Mouse (Mus musculus) embryonic facial prominence, embryonic 10.5 days (tissue): ENCODE results near the gene Taok2. TPM values are rescaled to one million over a fixed set of nuclear protein-coding genes. Genes with fewer than 3 reads are reported as not detected.

ENCODE experiments used
- DNase-seq: peaks from one replicate; pipeline ENCODE4 v3.0.0-alpha.2; 2017; ENCODE audit warnings: low spot score
- H3K27ac ChIP-seq: fragments of 300-500 bp; sonication (generic); replicated peaks from 2 replicates; pipeline ENCODE4 v1.5.1; 2016; ENCODE audit warnings: mild to moderate bottlenecking
- H3K27me3 ChIP-seq: fragments of 300-500 bp; sonication (generic); replicated peaks from 2 replicates; pipeline ENCODE4 v1.6.1; 2016; ENCODE audit warnings: low read depth, mild to moderate bottlenecking; ENCODE audit not compliant: poor library complexity, severe bottlenecking
- H3K36me3 ChIP-seq: fragments of 300-500 bp; sonication (generic); replicated peaks from 2 replicates; pipeline ENCODE4 v1.6.1; 2016; ENCODE audit warnings: mild to moderate bottlenecking, moderate library complexity
- H3K4me1 ChIP-seq: fragments of 300-500 bp; sonication (generic); 2 replicates; pipeline ENCODE4 v1.6.1; 2016
- H3K4me3 ChIP-seq: fragments of 300-500 bp; sonication (generic); 2 replicates; pipeline ENCODE4 v1.5.1; 2016; ENCODE audit warnings: mild to moderate bottlenecking, moderate library complexity
- H3K9me3 ChIP-seq: fragments of 300-500 bp; sonication (generic); 2 replicates; pipeline ENCODE4 v1.6.1; 2016; ENCODE audit warnings: mild to moderate bottlenecking
- WGBS: fragments of 180-500 bp; shearing (Covaris S2); methylation state at CpG from one replicate; pipeline ENCODE4 v1.1.7; 2016; 5-methylcytosine and 5-hydroxymethylcytosine counted together
- polyA plus RNA-seq: library from polyadenylated mRNA; unstranded; fragments of >200 nt; fragmentation: Nextera tagmentation; extraction: Ambion mirVana; gene quantifications from 2 replicates; pipeline ENCODE4 v1.2.1, GENCODE M21; 2016

The Taok2 gene
- polyA plus RNA-seq, 1 experiment from 2014 or later: 55.3 TPM

GRCm38 (mm10) chr7:126821835-126822511 lies 62.5 kb downstream of the Taok2 start:
- Histone ChIP-seq H3K27me3 (peaks cover 36% of the 10 kb centered on the region), H3K4me1 (peaks cover 25% of the 10 kb centered on the region), H3K4me3 (0 out of 2 replicates have a peak overlapping the region, but pooled peaks have one; percentile 58), H3K9me3 (no peaks in the 10 kb centered on the region), H3K36me3 (no peaks in the 10 kb centered on the region), H3K27ac (no peak overlapping the region)
- DNase-seq: peak; percentile 83
- 20% methylated on average over 7 of the region's 7 CpGs for WGBS

- Histone ChIP-seq H3K27ac (no peak overlapping the region), H3K36me3 (no peaks in the 10 kb centered on the region), H3K4me1 (peaks cover 23% of the 10 kb centered on the region), H3K4me3 (no peak overlapping the region), H3K27me3 (peaks cover 19% of the 10 kb centered on the region), H3K9me3 (no peaks in the 10 kb centered on the region)
- WGBS: 31% methylated on average over 1 of the region's 1 CpGs
- no peak for DNase-seq
These were observed 65.7 kb downstream of the Taok2 start for GRCm38 (mm10) chr7:126818818-126819217.

GRCm38 (mm10) chr7:126817595-126817994 lies 66.9 kb downstream of the Taok2 start:
- 86% methylated on average over 7 of the region's 7 CpGs for WGBS
- Histone ChIP-seq H3K9me3 (no peaks in the 10 kb centered on the region), H3K27me3 (peaks cover 12% of the 10 kb centered on the region), H3K4me3 (no peak overlapping the region), H3K36me3 (no peaks in the 10 kb centered on the region), H3K27ac (no peak overlapping the region), H3K4me1 (peaks cover 15% of the 10 kb centered on the region)
- DNase-seq: no peak

GRCm38 (mm10) chr7:126816494-126816893 lies 68.0 kb downstream of the Taok2 start:
- Histone ChIP-seq H3K27ac (no peak overlapping the region), H3K4me1 (peaks cover 7% of the 10 kb centered on the region; the same call in 1 of the 2 replicates), H3K9me3 (no peaks in the 10 kb centered on the region), H3K27me3 (0 out of 2 replicates have a peak, but pooled peaks cover 5% of the 10 kb centered on the region), H3K4me3 (no peak overlapping the region), H3K36me3 (no peaks in the 10 kb centered on the region)
- DNase-seq: no peak
- 93% methylated on average over 8 of the region's 8 CpGs for WGBS

- no peaks in the 10 kb centered on the region for H3K9me3 ChIP-seq
- no peak overlapping the region for H3K4me3 ChIP-seq
- H3K27ac ChIP-seq: no peak overlapping the region
- no peak for DNase-seq
- WGBS: 74% methylated on average over 8 of the region's 8 CpGs
- no peaks in the 10 kb centered on the region for H3K36me3 ChIP-seq
- peaks cover 7% of the 10 kb centered on the region; the same call in 1 of the 2 replicates for H3K4me1 ChIP-seq
- 0 out of 2 replicates have a peak, but pooled peaks cover 5% of the 10 kb centered on the region for H3K27me3 ChIP-seq
These were observed 68.7 kb downstream of the Taok2 start for GRCm38 (mm10) chr7:126815726-126816222.

Other genes with a start within 250 kb of the Taok2 start
- 64.6 and 65.6 TPM in 2 replicates for gene Sgf29, start 235.4 kb downstream of the Taok2 start, polyA plus RNA-seq
- gene Sult1a1, start 208.3 kb downstream of the Taok2 start, polyA plus RNA-seq: 0.32 and 0.40 TPM in 2 replicates
- gene Bola2, start 189.3 kb downstream of the Taok2 start, polyA plus RNA-seq: 186 and 206 TPM in 2 replicates
- gene Slx1b, start 188.9 kb downstream of the Taok2 start, polyA plus RNA-seq: 14.4 and 15.1 TPM in 2 replicates
- 35.7 and 38.5 TPM in 2 replicates for gene Coro1a, start 176.9 kb downstream of the Taok2 start, polyA plus RNA-seq
- 51.9 and 57.2 TPM in 2 replicates for gene Mapk3, start 125.1 kb downstream of the Taok2 start, polyA plus RNA-seq
- 0.96 and 1.8 TPM in 2 replicates for gene Gdpd3, start 118.4 kb downstream of the Taok2 start, polyA plus RNA-seq
- gene Ypel3, start 107.7 kb downstream of the Taok2 start, polyA plus RNA-seq: 51.1 and 64.4 TPM in 2 replicates
- 0.36 and 0.60 TPM in 2 replicates for gene Tbx6, start 103.2 kb downstream of the Taok2 start, polyA plus RNA-seq
- gene Ppp4c, start 92.2 kb downstream of the Taok2 start, polyA plus RNA-seq: 390 and 408 TPM in 2 replicates
- gene Fam57b, start 87.0 kb downstream of the Taok2 start, polyA plus RNA-seq: 0.80 and 1.2 TPM in 2 replicates
- gene 4930451I11Rik, start 53.1 kb downstream of the Taok2 start, polyA plus RNA-seq: not detected in 2 replicates
- gene Doc2a, start 37.3 kb downstream of the Taok2 start, polyA plus RNA-seq: 3.1 and 5.5 TPM in 2 replicates
- 49.3 and 57.0 TPM in 2 replicates for gene Hirip3, start 22.7 kb downstream of the Taok2 start, polyA plus RNA-seq
- gene Ino80e, start 22.3 kb downstream of the Taok2 start, polyA plus RNA-seq: 114 and 118 TPM in 2 replicates
- 16.7 and 21.3 TPM in 2 replicates for gene Tmem219, start 38.2 kb upstream of the Taok2 start, polyA plus RNA-seq
- 20.2 and 21.3 TPM in 2 replicates for gene Kctd13, start 44.2 kb upstream of the Taok2 start, polyA plus RNA-seq
- 0.14 and 0.15 TPM in 2 replicates for gene Asphd1, start 64.9 kb upstream of the Taok2 start, polyA plus RNA-seq
- 0.77 and 1.2 TPM in 2 replicates for gene Sez6l2, start 65.9 kb upstream of the Taok2 start, polyA plus RNA-seq
- 79.9 and 85.2 TPM in 2 replicates for gene Cdipt, start 91.2 kb upstream of the Taok2 start, polyA plus RNA-seq
- gene Cdiptos, start 91.4 kb upstream of the Taok2 start, polyA plus RNA-seq: 0.50 and 0.77 TPM in 2 replicates
- 4.1 TPM in 2 replicates for gene Mvp, start 129.9 kb upstream of the Taok2 start, polyA plus RNA-seq
- 0.78 TPM in 1 of 2 replicates, not detected in the other for gene Pagr1b, start 131.8 kb upstream of the Taok2 start, polyA plus RNA-seq
- gene Pagr1a, start 132.6 kb upstream of the Taok2 start, polyA plus RNA-seq: 41.1 and 107 TPM in 2 replicates
- gene Gm42742, start 136.4 kb upstream of the Taok2 start, polyA plus RNA-seq: 37.7 and 92.9 TPM in 2 replicates
- 2.7 and 3.4 TPM in 2 replicates for gene Prrt2, start 136.5 kb upstream of the Taok2 start, polyA plus RNA-seq
- 63.6 and 68.8 TPM in 2 replicates for gene Maz, start 142.3 kb upstream of the Taok2 start, polyA plus RNA-seq
- 200 and 207 TPM in 2 replicates for gene Kif22, start 157.8 kb upstream of the Taok2 start, polyA plus RNA-seq
- gene Zg16, start 202.6 kb upstream of the Taok2 start, polyA plus RNA-seq: not detected in 2 replicates
- 0.54 and 1.4 TPM in 2 replicates for gene AI467606, start 206.7 kb upstream of the Taok2 start, polyA plus RNA-seq
- gene Qprt, start 237.5 kb upstream of the Taok2 start, polyA plus RNA-seq: 3.7 and 4.1 TPM in 2 replicates